8 mouse cellular contexts compared by ENCODE assay signal in genomic region chr12:83687934-83688315, GRCm38 (mm10). TPM values are rescaled to one million over a fixed set of nuclear protein-coding genes. Genes with fewer than 3 reads are reported as not detected.
DNase-seq lines count a peak whose midpoint lies in the region; ATAC-seq lines count a peak whose summit lies in the region.

Gene Psen1 (plus strand): TSS chr12:83688152.

- H3K36me3 ChIP-seq in hindbrain, embryonic 15.5 days = no peaks in the 10 kb centered on the region

- peak; percentile 94 for DNase-seq in R1 (ENCODE audit: low read depth, low spot score)
- DNase-seq in cerebellum, postnatal 25 days = peak; percentile 93 to 96
- DNase-seq in frontal cortex, postnatal 36 days (ENCODE audit: low spot score in 2 of 2) = peak; percentile 93 to 94
- DNase-seq in left cerebral cortex, adult 11 months (ENCODE audit: low spot score) = peak; percentile 89
- peak; percentile 96 for DNase-seq in lung, postnatal 4 days
- DNase-seq in retina, postnatal 7 days (ENCODE audit: low read depth, low spot score) = peak; percentile 90
- peak; percentile 93 for DNase-seq in urinary bladder, adult 2 months (ENCODE audit: low spot score)

- peak within 1 kb of the TSS; percentile 65 for H3K4me2 ChIP-seq in hindbrain, embryonic 15.5 days

- under 1% methylated on average over 38 of the region's 38 CpGs for WGBS in hindbrain, embryonic 15.5 days

- no peaks in the 10 kb centered on the region for H3K27me3 ChIP-seq in hindbrain, embryonic 15.5 days

- peaks cover 27% of the 10 kb centered on the region for H3K4me1 ChIP-seq in hindbrain, embryonic 15.5 days (replicated peaks)

- peak within 1 kb of the TSS; percentile 81 for H3K4me3 ChIP-seq in hindbrain, embryonic 15.5 days

- peak within 1 kb of the TSS; percentile 72 for H3K9ac ChIP-seq in hindbrain, embryonic 15.5 days

- peak within 1 kb of the TSS; percentile 89 for H3K27ac ChIP-seq in hindbrain, embryonic 15.5 days (replicated peaks)

- H3K9me3 ChIP-seq in hindbrain, embryonic 15.5 days = no peaks in the 10 kb centered on the region

- ATAC-seq in hindbrain, embryonic 15.5 days (ENCODE audit: low FRiP score, low read depth) = peak; percentile 99

RNA-seq across cellular contexts. Expression of gene Psen1, which starts in this region (rescaled TPM):
- polyA plus RNA-seq in hindbrain, embryonic 15.5 days (2015; fragmentation: Nextera tagmentation; extraction: Ambion mirVana) = 66.3 and 71.4 TPM in 2 replicates
- polyA plus RNA-seq in urinary bladder, adult 2 months (2012; rRNA removed) = 27.8 and 40.8 TPM in 2 replicates

Comparison
In these comparisons a context has a peak if more than half of its experiments do, and no peak if none do; other contexts are left out.
1. Peak in every context shown above with its lines: DNase-seq, ATAC-seq, H3K4me3 ChIP-seq and H3K27ac ChIP-seq.